Mouse (Mus musculus) midbrain, embryonic 15.5 days (tissue): Measurements from ENCODE around the gene Synj2. TPM values are rescaled to one million over a fixed set of nuclear protein-coding genes. Genes with fewer than 3 reads are reported as not detected.

Source experiments
- ATAC-seq: fragments of 200-750 bp; cut with Nextera tagmentation; replicated peaks from 2 replicates; pipeline ENCODE4 v1.8.0; 2017; ENCODE audit warnings: moderate TSS enrichment
- H3K27ac ChIP-seq: fragments of 300-500 bp; sonication (generic); 2 replicates; pipeline ENCODE4 v1.5.1; 2015; ENCODE audit warnings: mild to moderate bottlenecking, inconsistent platforms
- H3K27me3 ChIP-seq: fragments of 300-500 bp; sonication (generic); replicated peaks from 2 replicates; pipeline ENCODE4 v1.6.1; 2015; ENCODE audit warnings: inconsistent platforms
- H3K36me3 ChIP-seq: fragments of 300-500 bp; sonication (generic); replicated peaks from 2 replicates; pipeline ENCODE4 v1.6.1; 2015; ENCODE audit warnings: inconsistent platforms
- H3K4me1 ChIP-seq: fragments of 300-500 bp; sonication (generic); 2 replicates; pipeline ENCODE4 v1.6.1; 2015; ENCODE audit warnings: inconsistent platforms
- H3K4me2 ChIP-seq: fragments of 300-500 bp; sonication (generic); 2 replicates; pipeline ENCODE4 v1.6.1; 2015; ENCODE audit warnings: inconsistent platforms, mild to moderate bottlenecking, moderate library complexity
- H3K4me3 ChIP-seq: fragments of 300-500 bp; sonication (generic); 2 replicates; pipeline ENCODE4 v1.5.1; 2015; ENCODE audit warnings: mild to moderate bottlenecking, inconsistent platforms
- H3K9ac ChIP-seq: fragments of 300-500 bp; sonication (generic); 2 replicates; pipeline ENCODE4 v1.6.1; 2015; ENCODE audit warnings: mild to moderate bottlenecking, inconsistent platforms
- H3K9me3 ChIP-seq: fragments of 300-500 bp; sonication (generic); 2 replicates; pipeline ENCODE4 v1.6.1; 2016; ENCODE audit warnings: inconsistent platforms
- WGBS: fragments of 180-500 bp; shearing (Covaris S2); methylation state at CpG from one replicate; pipeline ENCODE4 v1.1.7; 2015; ENCODE audit warnings: mixed read lengths; 5-methylcytosine and 5-hydroxymethylcytosine counted together
- polyA plus RNA-seq: library from polyadenylated mRNA; unstranded; fragments of >200 nt; fragmentation: Nextera tagmentation; extraction: Ambion mirVana; gene quantifications from 2 replicates; pipeline ENCODE4 v1.2.1, GENCODE M21; 2015

Synj2 gene
- polyA plus RNA-seq, 1 experiment from 2014 or later = 0.86 TPM

GRCm38 (mm10) chr17:5911591-5911990, 29.5 kb upstream of the Synj2 start:
- ATAC-seq = no peak
- H3K27me3 ChIP-seq = no peaks in the 10 kb centered on the region
- no peaks in the 10 kb centered on the region for H3K9me3 ChIP-seq
- no peaks in the 10 kb centered on the region for H3K36me3 ChIP-seq
- H3K4me3 ChIP-seq = no peak overlapping the region
- H3K4me2 ChIP-seq = no peak overlapping the region
- no peak overlapping the region; the same call in 1 of the 2 replicates for H3K27ac ChIP-seq
- 69% methylated on average over 12 of the region's 12 CpGs for WGBS
- H3K9ac ChIP-seq = no peak overlapping the region
- H3K4me1 ChIP-seq = no peaks in the 10 kb centered on the region

GRCm38 (mm10) chr17:5912797-5913196, 28.3 kb upstream of the Synj2 start:
- WGBS = 94% methylated on average over 4 of the region's 4 CpGs
- H3K9me3 ChIP-seq = no peaks in the 10 kb centered on the region
- H3K27ac ChIP-seq = no peak overlapping the region
- H3K9ac ChIP-seq = no peak overlapping the region
- no peaks in the 10 kb centered on the region for H3K27me3 ChIP-seq
- no peak overlapping the region for H3K4me3 ChIP-seq
- H3K4me2 ChIP-seq = no peak overlapping the region
- H3K36me3 ChIP-seq = no peaks in the 10 kb centered on the region
- H3K4me1 ChIP-seq = no peaks in the 10 kb centered on the region
- ATAC-seq = no peak

- no peaks in the 10 kb centered on the region for H3K27me3 ChIP-seq
- H3K4me3 ChIP-seq = no peak overlapping the region
- H3K27ac ChIP-seq = no peak overlapping the region
- no peaks in the 10 kb centered on the region for H3K9me3 ChIP-seq
- H3K4me2 ChIP-seq = no peak overlapping the region
- H3K36me3 ChIP-seq = no peaks in the 10 kb centered on the region
- WGBS = 79% methylated on average over 5 of the region's 5 CpGs
- ATAC-seq = no peak
- no peaks in the 10 kb centered on the region for H3K4me1 ChIP-seq
- no peak overlapping the region for H3K9ac ChIP-seq
Observed at GRCm38 (mm10) chr17:5914217-5914616, 26.9 kb upstream of the Synj2 start.

- Histone ChIP-seq H3K4me1 (no peaks in the 10 kb centered on the region), H3K4me2 (no peak overlapping the region), H3K9me3 (no peaks in the 10 kb centered on the region), H3K27me3 (no peaks in the 10 kb centered on the region), H3K4me3 (no peak overlapping the region), H3K27ac (no peak overlapping the region), H3K36me3 (no peaks in the 10 kb centered on the region), H3K9ac (no peak overlapping the region)
- ATAC-seq = no peak
- WGBS = 88% methylated on average over 8 of the region's 8 CpGs
Observed at GRCm38 (mm10) chr17:5921954-5922353, 19.1 kb upstream of the Synj2 start.

DNA sequence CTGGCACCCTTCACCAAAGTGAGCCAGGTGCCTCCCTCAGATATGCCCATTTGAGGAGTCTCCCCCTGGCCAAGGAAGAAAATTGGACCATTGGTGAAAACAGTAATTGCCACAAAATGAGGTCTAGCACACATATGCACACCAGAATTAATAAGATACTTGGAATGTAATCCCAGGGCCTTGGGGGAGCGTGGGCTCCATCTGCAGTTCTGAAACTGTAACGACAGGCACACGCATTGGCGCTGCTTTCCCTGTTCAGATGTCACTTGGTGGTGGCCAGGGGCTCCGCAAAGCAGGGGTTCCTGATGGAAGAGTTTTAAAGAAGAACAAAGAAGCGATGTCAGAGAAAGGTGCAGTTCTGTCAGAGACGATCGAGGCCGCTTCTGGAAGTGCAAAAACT, 17.8 kb upstream of the Synj2 start:
- Histone ChIP-seq H3K4me1 (no peaks in the 10 kb centered on the region), H3K27me3 (no peaks in the 10 kb centered on the region), H3K27ac (no peak overlapping the region), H3K4me2 (no peak overlapping the region), H3K9ac (no peak overlapping the region), H3K4me3 (no peak overlapping the region), H3K9me3 (no peaks in the 10 kb centered on the region), H3K36me3 (no peaks in the 10 kb centered on the region)
- 72% methylated on average over 9 of the region's 9 CpGs for WGBS
- ATAC-seq = no peak

GRCm38 (mm10) chr17:5924238-5924637, 16.8 kb upstream of the Synj2 start:
- Histone ChIP-seq H3K9me3 (no peaks in the 10 kb centered on the region), H3K4me2 (no peak overlapping the region), H3K4me3 (no peak overlapping the region), H3K4me1 (no peaks in the 10 kb centered on the region), H3K9ac (no peak overlapping the region), H3K36me3 (no peaks in the 10 kb centered on the region), H3K27ac (no peak overlapping the region), H3K27me3 (no peaks in the 10 kb centered on the region)
- 64% methylated on average over 8 of the region's 8 CpGs for WGBS
- no peak for ATAC-seq

DNA sequence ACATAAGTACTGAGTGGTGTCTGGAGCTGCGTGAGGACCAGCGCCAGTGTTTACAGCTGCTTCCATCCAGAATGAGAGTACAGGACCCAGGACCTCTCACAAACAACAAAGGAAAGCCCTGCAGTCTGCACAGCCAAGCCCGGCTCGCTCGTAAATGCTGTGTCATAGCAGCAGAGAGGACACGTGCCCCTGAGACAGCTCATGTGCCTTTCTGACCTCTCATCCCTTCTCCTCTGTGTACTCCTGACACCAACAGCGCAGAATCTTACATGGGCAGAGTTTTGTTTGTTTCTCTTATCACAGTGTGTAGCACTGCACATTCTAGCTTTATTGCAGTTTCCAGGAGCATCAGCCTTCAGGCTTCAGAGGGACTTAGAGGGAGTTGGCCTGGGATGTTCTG, 14.4 kb upstream of the Synj2 start:
- Histone ChIP-seq H3K4me2 (no peak overlapping the region), H3K27ac (no peak overlapping the region), H3K4me3 (no peak overlapping the region), H3K9ac (no peak overlapping the region), H3K4me1 (no peaks in the 10 kb centered on the region), H3K9me3 (no peaks in the 10 kb centered on the region), H3K36me3 (no peaks in the 10 kb centered on the region), H3K27me3 (no peaks in the 10 kb centered on the region)
- 90% methylated on average over 7 of the region's 7 CpGs for whole genome bisulfite sequencing
- no peak for ATAC-seq

- Histone ChIP-seq H3K4me1 (no peaks in the 10 kb centered on the region), H3K27ac (no peak overlapping the region), H3K4me3 (no peak overlapping the region), H3K4me2 (no peak overlapping the region), H3K9me3 (no peaks in the 10 kb centered on the region), H3K9ac (no peak overlapping the region), H3K27me3 (no peaks in the 10 kb centered on the region), H3K36me3 (no peaks in the 10 kb centered on the region)
- ATAC-seq = no peak
- 79% methylated on average over 6 of the region's 6 CpGs for WGBS
Observed at GRCm38 (mm10) chr17:5929031-5929430, 12.0 kb upstream of the Synj2 start.

DNA sequence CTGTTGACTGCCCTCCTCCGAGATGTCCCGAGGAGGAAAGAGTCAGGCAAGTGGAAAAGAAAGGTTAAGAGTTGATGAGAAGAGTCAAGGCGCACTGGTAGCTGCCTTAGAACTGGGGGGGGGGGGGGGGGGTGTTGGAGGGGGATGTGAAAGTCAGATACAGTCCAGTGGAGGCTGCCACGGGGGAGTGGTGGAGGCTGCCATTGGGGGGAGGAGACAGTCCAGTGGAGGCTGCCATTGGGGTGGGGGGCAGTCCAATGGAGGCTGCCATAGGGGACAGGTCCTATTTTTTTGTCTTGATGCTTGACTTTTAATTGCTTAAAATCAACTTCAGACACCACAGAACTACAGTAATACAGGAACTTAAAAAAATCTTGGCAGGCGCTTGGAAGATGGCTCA, 8.9 kb upstream of the Synj2 start:
- H3K4me1 ChIP-seq = peaks cover 11% of the 10 kb centered on the region
- H3K4me2 ChIP-seq = no peak overlapping the region
- ATAC-seq = no peak
- no peak overlapping the region for H3K9ac ChIP-seq
- no peaks in the 10 kb centered on the region for H3K9me3 ChIP-seq
- no peak overlapping the region for H3K4me3 ChIP-seq
- H3K27me3 ChIP-seq = no peaks in the 10 kb centered on the region
- 84% methylated on average over 5 of the region's 5 CpGs for WGBS
- no peaks in the 10 kb centered on the region for H3K36me3 ChIP-seq
- H3K27ac ChIP-seq = no peak overlapping the region

GRCm38 (mm10) chr17:5934554-5935324, 6.3 kb upstream of the Synj2 start:
- no peaks in the 10 kb centered on the region for H3K9me3 ChIP-seq
- peak overlapping the region; percentile 87 for H3K4me2 ChIP-seq
- peaks cover 11% of the 10 kb centered on the region for H3K4me1 ChIP-seq
- under 1% methylated on average over 30 of the region's 30 CpGs for WGBS
- H3K9ac ChIP-seq = peak overlapping the region; percentile 44
- peak overlapping the region; percentile 45 for H3K4me3 ChIP-seq
- H3K27ac ChIP-seq = no peak overlapping the region; the same call in 1 of the 2 replicates
- peak; percentile 56; the same call in 1 of the 2 replicates for ATAC-seq
- no peaks in the 10 kb centered on the region for H3K36me3 ChIP-seq
- no peaks in the 10 kb centered on the region; the same call in none of the 2 replicates for H3K27me3 ChIP-seq

- H3K9me3 ChIP-seq = no peaks in the 10 kb centered on the region
- no peak overlapping the region for H3K9ac ChIP-seq
- H3K36me3 ChIP-seq = no peaks in the 10 kb centered on the region
- H3K27me3 ChIP-seq = peaks cover 9% of the 10 kb centered on the region
- H3K4me2 ChIP-seq = no peak overlapping the region; the same call in 1 of the 2 replicates
- no peak overlapping the region for H3K4me3 ChIP-seq
- no peak for ATAC-seq
- H3K27ac ChIP-seq = no peak overlapping the region
- peaks cover 13% of the 10 kb centered on the region for H3K4me1 ChIP-seq
- 64% methylated on average over 3 of the region's 3 CpGs for WGBS
Observed at GRCm38 (mm10) chr17:5935680-5936079, 5.4 kb upstream of the Synj2 start.

GRCm38 (mm10) chr17:5936276-5936675, 4.8 kb upstream of the Synj2 start:
- peaks cover 12% of the 10 kb centered on the region for H3K27me3 ChIP-seq
- H3K4me3 ChIP-seq = no peak overlapping the region
- H3K27ac ChIP-seq = no peak overlapping the region
- no peaks in the 10 kb centered on the region for H3K36me3 ChIP-seq
- ATAC-seq = no peak
- no peak overlapping the region for H3K9ac ChIP-seq
- WGBS = 51% methylated on average over 14 of the region's 14 CpGs
- no peaks in the 10 kb centered on the region for H3K9me3 ChIP-seq
- peaks cover 16% of the 10 kb centered on the region for H3K4me1 ChIP-seq
- H3K4me2 ChIP-seq = no peak overlapping the region

DNA sequence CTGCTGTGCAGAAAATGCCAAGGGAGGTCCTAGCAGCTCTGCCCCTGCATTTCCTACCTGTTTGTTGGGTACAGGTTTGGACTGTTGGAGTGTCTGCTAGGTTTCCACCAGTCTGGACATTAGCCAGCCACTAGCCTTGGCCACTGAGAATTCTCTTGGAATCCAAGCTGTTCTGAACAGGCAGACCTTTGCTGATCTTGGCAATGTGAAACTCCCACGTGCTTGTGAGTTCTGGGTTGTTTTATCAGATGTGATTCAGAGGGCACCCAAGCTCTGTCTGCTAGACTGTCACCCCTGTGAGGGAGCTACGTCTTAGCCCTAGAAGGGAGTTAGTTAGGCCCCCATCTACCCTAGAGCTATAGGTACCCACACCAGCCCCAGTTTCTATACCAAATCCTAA, 3.6 kb upstream of the Synj2 start:
- no peak overlapping the region for H3K27ac ChIP-seq
- no peak for ATAC-seq
- H3K36me3 ChIP-seq = no peaks in the 10 kb centered on the region
- peaks cover 22% of the 10 kb centered on the region for H3K4me1 ChIP-seq
- no peak overlapping the region for H3K4me3 ChIP-seq
- H3K27me3 ChIP-seq = peaks cover 23% of the 10 kb centered on the region
- H3K9me3 ChIP-seq = no peaks in the 10 kb centered on the region
- no peak overlapping the region for H3K9ac ChIP-seq
- 78% methylated on average over 2 of the region's 2 CpGs for WGBS
- H3K4me2 ChIP-seq = no peak overlapping the region
